Mouse (Mus musculus) CH12.LX (cell line): ENCODE results near the gene Zfp626. TPM values are rescaled to one million over a fixed set of nuclear protein-coding genes. Genes with fewer than 3 reads are reported as not detected.

Experiments
- DNase-seq: peaks from one replicate; pipeline ENCODE4 v3.0.0-alpha.2; 2013; ENCODE audit errors: extremely low read depth
- H3K27ac ChIP-seq: 2 replicates; pipeline ENCODE4 v1.5.1; 2012; ENCODE audit warnings: low read depth, mild to moderate bottlenecking, control low read depth, moderate library complexity; ENCODE audit not compliant: insufficient read depth
- H3K27me3 ChIP-seq: replicated peaks from 2 replicates; pipeline ENCODE3; 2012; ENCODE audit warnings: inconsistent platforms
- H3K36me3 ChIP-seq, 2 experiments: replicated peaks in 1 of 2; 2 replicates each; pipeline versions ENCODE3 to v1.6.1; 2012; ENCODE audit warnings: inconsistent platforms in 1 of 2, low read length in 1 of 2, mild to moderate bottlenecking in 1 of 2, mixed read lengths in 1 of 2, moderate library complexity in 1 of 2; ENCODE audit not compliant: control insufficient read depth in 1 of 2, insufficient read depth in 1 of 2
- H3K4me1 ChIP-seq, 2 experiments: 2 replicates each; pipeline ENCODE4 v1.6.1; 2012; ENCODE audit warnings: inconsistent platforms in 1 of 2, moderate library complexity in 1 of 2; ENCODE audit not compliant: insufficient read depth in 2 of 2, control insufficient read depth in 1 of 2
- H3K4me2 ChIP-seq: 2 replicates; pipeline ENCODE4 v1.6.1; 2012; ENCODE audit warnings: low read depth, mild to moderate bottlenecking, control low read depth; ENCODE audit not compliant: poor library complexity, insufficient read depth, severe bottlenecking
- H3K4me3 ChIP-seq, 3 experiments: fragments of 150-350 bp in 1 of 3; sonication (generic) in 1 of 3; replicated peaks in 1 of 3; 2 replicates each; pipeline versions ENCODE3 to v1.5.1; 2011 to 2012; ENCODE audit warnings: low read depth in 2 of 3, low read length in 2 of 3, mild to moderate bottlenecking in 2 of 3, moderate library complexity in 2 of 3, control low read depth in 1 of 3, improper control_type of control experiment in 1 of 3, inconsistent platforms in 1 of 3, mixed read lengths in 1 of 3; ENCODE audit not compliant: poor library complexity in 1 of 3
- H3K79me2 ChIP-seq: replicated peaks from 2 replicates; pipeline ENCODE4 v1.6.1; 2012; ENCODE audit warnings: mild to moderate bottlenecking, moderate library complexity; ENCODE audit not compliant: control insufficient read depth, poor library complexity, insufficient read depth, severe bottlenecking; ENCODE audit errors: extremely low read depth
- H3K9ac ChIP-seq: 2 replicates; pipeline ENCODE4 v1.6.1; 2012; ENCODE audit warnings: low read depth, mild to moderate bottlenecking, control low read depth, moderate library complexity; ENCODE audit not compliant: insufficient read depth
- H3K9me3 ChIP-seq: replicated peaks from 2 replicates; pipeline ENCODE3; 2012; ENCODE audit warnings: low read length, inconsistent platforms, mixed read lengths
- BHLHE40 ChIP-seq: IDR thresholded peaks from 2 replicates; pipeline ENCODE4 v1.6.1; 2011; ENCODE audit warnings: mild to moderate bottlenecking, low read depth, low read length, improper control_type of control experiment
- CHD2 ChIP-seq: IDR thresholded peaks from 2 replicates; pipeline ENCODE4 v1.6.1; 2011; ENCODE audit warnings: low read length, improper control_type of control experiment
- ELF1 ChIP-seq: IDR thresholded peaks from 2 replicates; pipeline ENCODE4 v1.6.1; 2014; ENCODE audit warnings: low read depth, mild to moderate bottlenecking, inconsistent platforms, low read length, improper control_type of control experiment
- EP300 ChIP-seq: IDR thresholded peaks from 2 replicates; pipeline ENCODE4 v1.6.1; 2011; ENCODE audit warnings: low read length, improper control_type of control experiment
- ETS1 ChIP-seq: conservative IDR thresholded peaks from 2 replicates; pipeline ENCODE4 v1.6.1; 2012; ENCODE audit warnings: low read depth, mild to moderate bottlenecking, inconsistent platforms, low read length, improper control_type of control experiment, moderate library complexity
- HCFC1 ChIP-seq: IDR thresholded peaks from 2 replicates; pipeline ENCODE4 v1.6.1; 2012; ENCODE audit warnings: low read depth, mild to moderate bottlenecking, inconsistent platforms, low read length, improper control_type of control experiment
- IRF4 ChIP-seq: IDR thresholded peaks from 2 replicates; pipeline ENCODE4 v1.6.1; 2014; ENCODE audit warnings: low read depth, mild to moderate bottlenecking, inconsistent platforms, low read length, improper control_type of control experiment
- JUND ChIP-seq: conservative IDR thresholded peaks from 2 replicates; pipeline ENCODE4 v1.6.1; 2011; ENCODE audit warnings: low read depth, low read length, improper control_type of control experiment
- KAT2A ChIP-seq: IDR thresholded peaks from 2 replicates; pipeline ENCODE4 v1.6.1; 2012; ENCODE audit warnings: low read length, improper control_type of control experiment, inconsistent platforms; ENCODE audit not compliant: insufficient replicate concordance
- MAFK ChIP-seq: IDR thresholded peaks from 2 replicates; pipeline ENCODE4 v1.6.1; 2011; ENCODE audit warnings: low read length, improper control_type of control experiment; ENCODE audit not compliant: insufficient replicate concordance
- MAZ ChIP-seq: IDR thresholded peaks from 2 replicates; pipeline ENCODE4 v1.6.1; 2012; ENCODE audit warnings: low read depth, mild to moderate bottlenecking, inconsistent platforms, low read length, improper control_type of control experiment, moderate library complexity
- MEF2A ChIP-seq: IDR thresholded peaks from 2 replicates; pipeline ENCODE4 v1.6.1; 2014; ENCODE audit warnings: low read depth, mild to moderate bottlenecking, inconsistent platforms, low read length, improper control_type of control experiment, borderline replicate concordance
- MXI1 ChIP-seq: IDR thresholded peaks from 2 replicates; pipeline ENCODE4 v1.6.1; 2011; ENCODE audit warnings: mild to moderate bottlenecking, low read depth, low read length, improper control_type of control experiment
- MYC ChIP-seq: IDR thresholded peaks from 2 replicates; pipeline ENCODE4 v1.6.1; 2011; ENCODE audit warnings: low read depth, mild to moderate bottlenecking, improper control_type of control experiment, low read length
- NELFE ChIP-seq: IDR thresholded peaks from 2 replicates; pipeline ENCODE4 v1.6.1; 2011; ENCODE audit warnings: low read depth, low read length, improper control_type of control experiment
- NRF1 ChIP-seq: IDR thresholded peaks from 2 replicates; pipeline ENCODE4 v1.6.1; 2014; ENCODE audit warnings: low read depth, mild to moderate bottlenecking, inconsistent platforms, low read length, improper control_type of control experiment, moderate library complexity
- PAX5 ChIP-seq: IDR thresholded peaks from 2 replicates; pipeline ENCODE4 v1.6.1; 2012; ENCODE audit warnings: low read length, inconsistent platforms, mixed read lengths
- POLR2A ChIP-seq: IDR thresholded peaks from 2 replicates; pipeline ENCODE4 v1.6.1; 2011; ENCODE audit warnings: low read depth, mild to moderate bottlenecking, improper control_type of control experiment, low read length
- RCOR1 ChIP-seq: conservative IDR thresholded peaks from 2 replicates; pipeline ENCODE4 v1.6.1; 2012; ENCODE audit warnings: low read depth, mild to moderate bottlenecking, inconsistent platforms, low read length, improper control_type of control experiment
- SIN3A ChIP-seq: IDR thresholded peaks from 2 replicates; pipeline ENCODE4 v1.6.1; 2012; ENCODE audit warnings: low read length, improper control_type of control experiment, inconsistent platforms
- SMC3 ChIP-seq: IDR thresholded peaks from 2 replicates; pipeline ENCODE4 v1.6.1; 2011; ENCODE audit warnings: low read depth, low read length, improper control_type of control experiment
- TBP ChIP-seq: conservative IDR thresholded peaks from 2 replicates; pipeline ENCODE4 v1.6.1; 2011; ENCODE audit warnings: low read depth, low read length, improper control_type of control experiment
- TCF12 ChIP-seq: IDR thresholded peaks from 2 replicates; pipeline ENCODE4 v1.6.1; 2014; ENCODE audit warnings: low read depth, mild to moderate bottlenecking, inconsistent platforms, low read length, improper control_type of control experiment
- UBTF ChIP-seq: IDR thresholded peaks from 2 replicates; pipeline ENCODE4 v1.6.1; 2012; ENCODE audit warnings: low read depth, mild to moderate bottlenecking, inconsistent platforms, low read length, improper control_type of control experiment, moderate library complexity
- ZKSCAN1 ChIP-seq: IDR thresholded peaks from 2 replicates; pipeline ENCODE4 v1.6.1; 2012; ENCODE audit warnings: low read depth, inconsistent platforms, low read length, improper control_type of control experiment, borderline replicate concordance
- ZMIZ1 ChIP-seq: IDR thresholded peaks from 2 replicates; pipeline ENCODE4 v1.6.1; 2012; ENCODE audit warnings: low read depth, mild to moderate bottlenecking, inconsistent platforms, low read length, improper control_type of control experiment
- ZNF384 ChIP-seq: IDR thresholded peaks from 2 replicates; pipeline ENCODE4 v1.6.1; 2012; ENCODE audit warnings: low read depth, low read length, improper control_type of control experiment, inconsistent platforms
- dilution Hi-C: fragments of 300-500 bp; cut with MboI; formaldehyde crosslinking; loops from 2 replicates; pipeline ENCODE4 v1.14.3; 2020; ENCODE audit warnings: low sequenced_read_pairs; ENCODE audit not compliant: extremely low pct_unique_long_range_greater_than_20kb, extremely low pct_ligation_motif_present
- in situ Hi-C: fragments of 300-500 bp; cut with MboI; formaldehyde crosslinking; loops from 3 replicates; pipeline ENCODE4 v1.14.3; 2019; ENCODE audit warnings: low sequenced_read_pairs, low pct_ligation_motif_present, low pct_unique_long_range_greater_than_20kb, mixed read lengths
- polyA plus RNA-seq: library from polyadenylated mRNA; unstranded; fragments of >175 nt; gene quantifications from 2 replicates; pipeline ENCODE4 v1.2.1, GENCODE M21; 2012; ENCODE audit warnings: low read depth; ENCODE audit not compliant: insufficient read length
- total RNA-seq, 2 experiments: library from RNA; depleted of rRNA; stranded (reverse); fragments of 300-350 nt in 1 of 2; fragments of >200 nt in 1 of 2; gene quantifications; 2 replicates each; pipeline ENCODE4 v1.2.3; 2012 to 2014

The Zfp626 gene
- total and polyA plus RNA-seq, 3 experiments = 3.6 to 6.5 (median 3.6) TPM

DNA sequence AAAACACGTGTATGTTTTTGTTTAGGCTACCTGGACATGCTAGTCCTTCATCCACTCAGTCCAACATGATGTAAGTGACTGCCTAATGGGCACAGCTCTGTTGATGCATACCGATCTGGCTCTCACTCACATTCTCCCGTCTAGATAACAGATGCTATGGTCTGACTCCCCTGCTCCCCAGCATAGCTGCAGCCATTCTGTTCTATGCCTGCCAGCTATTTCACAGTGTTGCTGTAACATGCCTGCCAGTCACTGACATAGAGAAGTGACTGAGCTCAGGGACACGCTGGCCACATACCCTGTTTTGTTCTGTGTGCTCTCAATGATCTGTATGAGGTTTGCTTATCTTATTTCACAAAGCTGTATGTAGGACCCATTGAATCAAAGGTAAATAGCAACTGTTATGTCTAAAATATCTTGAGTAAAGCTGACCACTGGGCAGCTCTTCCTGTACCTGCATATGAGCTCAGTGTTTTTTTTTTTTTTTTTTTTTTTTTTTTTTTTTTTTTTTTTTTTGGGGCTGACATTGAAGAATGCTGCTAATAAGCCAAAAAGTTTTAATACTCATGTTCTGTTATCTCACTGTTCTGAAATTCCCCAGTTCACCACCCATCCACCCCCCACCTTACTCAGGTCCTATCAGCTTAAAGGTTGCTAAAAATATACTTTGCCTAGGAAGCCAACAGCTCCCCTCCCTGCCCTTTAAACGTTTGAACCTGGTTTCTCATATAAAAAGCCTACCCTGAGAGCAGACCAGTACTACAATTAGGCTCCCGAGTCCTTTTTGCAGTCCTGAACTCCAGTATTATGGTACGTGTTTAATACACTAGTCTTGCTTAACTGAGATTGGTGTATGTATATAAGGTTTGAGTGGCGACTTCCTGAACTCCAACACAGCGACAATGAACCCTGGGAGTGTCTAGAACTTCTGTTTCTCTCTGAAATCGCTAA lies 52.6 kb downstream of the Zfp626 start:
- H3K27me3 ChIP-seq = no peaks in the 10 kb centered on the region
- dilution Hi-C loops = no loop called here
- TF ChIP-seq MEF2A (0 out of 2 replicates have a peak, but pooled peaks have one; percentile 37), ZNF384 (peak; percentile 94), UBTF (no peak)
- H3K9me3 ChIP-seq = peaks cover 2% of the 10 kb centered on the region
- peak overlapping the region; percentile 67 for H3K27ac ChIP-seq
- H3K4me1 ChIP-seq = peaks cover 4 to 12% of the 10 kb centered on the region in 2 experiments
- H3K9ac ChIP-seq = peak overlapping the region; percentile 84
- peaks cover 11 to 12% of the 10 kb centered on the region in 2 experiments for H3K36me3 ChIP-seq
- H3K4me3 ChIP-seq = peak overlapping the region; percentile 72 to 86 (median 81)
- in situ Hi-C loops = no loop called here
- H3K4me2 ChIP-seq = peak overlapping the region; percentile 94
- DNase-seq = peak; percentile 10
- peaks cover 8% of the 10 kb centered on the region for H3K79me2 ChIP-seq

GRCm38 (mm10) chr7:27860396-27861235 lies 53.6 kb downstream of the Zfp626 start:
- in situ Hi-C loops = no loop called here
- dilution Hi-C loops = no loop called here
- Histone ChIP-seq H3K36me3 (peaks cover 16 to 17% of the 10 kb centered on the region in 2 experiments), H3K27ac (peak overlapping the region; percentile 76), H3K79me2 (peaks cover 8% of the 10 kb centered on the region), H3K4me2 (peak overlapping the region; percentile 98), H3K4me1 (peaks cover 4 to 20% of the 10 kb centered on the region in 2 experiments), H3K9me3 (peaks cover 2% of the 10 kb centered on the region), H3K4me3 (peak overlapping the region; percentile 72 to 86 (median 81)), H3K9ac (peak overlapping the region; percentile 84), H3K27me3 (no peaks in the 10 kb centered on the region)
- DNase-seq = peak; percentile 89
- TF ChIP-seq TCF12 (peak; percentile 34), MAFK (no peak), ZNF384 (no peak), EP300 (no peak), MEF2A (peak; percentile 57; the same call in 1 of the 2 replicates), ELF1 (peak; percentile 85), NELFE (peak; percentile 72), POLR2A (peak; percentile 92), JUND (no peak), SIN3A (peak; percentile 94), PAX5 (no peak), MXI1 (peak; percentile 50), MYC (peak; percentile 47; the same call in 1 of the 2 replicates), ZKSCAN1 (no peak), UBTF (peak; percentile 63; the same call in 1 of the 2 replicates), HCFC1 (peak; percentile 70), IRF4 (peak; percentile 39; the same call in 1 of the 2 replicates), ETS1 (peak; percentile 43), TBP (peak; percentile 92), RCOR1 (no peak), BHLHE40 (peak; percentile 59), NRF1 (peak; percentile 33; the same call in 1 of the 2 replicates), MAZ (peak; percentile 95), CHD2 (peak; percentile 67), ZMIZ1 (peak; percentile 62; the same call in 1 of the 2 replicates), SMC3 (no peak), KAT2A (0 out of 2 replicates have a peak, but pooled peaks have one; percentile 54)
